Mouse (Mus musculus) testis, adult 2 months (tissue): ENCODE results near the gene Mettl13.

Experiments used
- CTCF ChIP-seq: fragments of 200-500 bp; IDR thresholded peaks from 2 replicates; pipeline ENCODE4 v1.5.1; 2012; ENCODE audit warnings: low read depth, mild to moderate bottlenecking, inconsistent platforms, low read length, moderate library complexity; ENCODE audit not compliant: control insufficient read depth, insufficient read depth, insufficient replicate concordance
- POLR2A ChIP-seq: fragments of 200-500 bp; IDR thresholded peaks from 2 replicates; pipeline ENCODE4 v1.6.1; 2012; ENCODE audit warnings: low read depth, mild to moderate bottlenecking, inconsistent platforms, low read length, moderate library complexity; ENCODE audit not compliant: control insufficient read depth

DNA sequence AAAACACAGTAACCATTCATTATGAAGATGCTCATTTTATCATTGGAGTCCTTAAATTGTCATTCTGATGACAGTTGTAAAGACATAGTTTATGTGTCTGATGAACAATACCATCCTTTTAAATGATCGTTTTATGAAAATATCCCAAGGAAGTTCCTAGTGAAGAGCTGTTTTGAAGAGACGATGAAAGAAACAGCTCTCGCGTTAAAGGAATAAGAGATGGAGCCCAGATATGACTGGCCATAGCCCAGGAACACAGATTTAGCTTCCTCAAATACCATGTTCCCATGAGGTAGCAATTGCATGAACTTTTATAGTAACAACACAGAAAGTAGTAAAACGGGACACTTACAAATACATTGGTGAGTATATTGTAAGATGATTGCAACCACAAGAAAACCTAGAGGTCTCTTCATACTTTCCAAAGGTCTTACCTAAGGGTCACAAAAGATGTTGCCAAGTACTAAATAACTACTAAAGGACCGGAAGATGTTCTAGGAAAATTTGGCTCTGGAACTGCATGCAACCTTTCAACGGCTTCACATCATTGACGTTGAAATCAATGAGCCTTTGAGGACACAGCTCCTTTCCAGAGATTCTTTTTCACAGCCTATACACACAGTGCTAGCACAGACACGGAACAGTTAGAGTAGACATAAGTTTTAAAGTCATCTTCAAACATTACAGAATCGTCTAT lies 714 bp upstream of the Mettl13 start:
- TF ChIP-seq POLR2A (no peak), CTCF (no peak)
